Mouse (Mus musculus) heart, postnatal 0 days (tissue): Measurements from ENCODE around the gene Rad51d. TPM values are rescaled to one million over a fixed set of nuclear protein-coding genes. Genes with fewer than 3 reads are reported as not detected.

Experiments
- ATAC-seq: fragments of 200-750 bp; cut with Nextera tagmentation; 2 replicates; pipeline ENCODE4 v1.8.0; 2017; ENCODE audit warnings: low read depth, moderate number of reproducible peaks, moderate library complexity; ENCODE audit not compliant: insufficient read depth
- DNase-seq: peaks from one replicate; pipeline ENCODE4 v3.0.0-alpha.2; 2016; ENCODE audit warnings: low spot score
- H3K27ac ChIP-seq: fragments of 300-500 bp; sonication (generic); 2 replicates; pipeline ENCODE4 v1.5.1; 2014; ENCODE audit warnings: low read depth, mild to moderate bottlenecking
- H3K27me3 ChIP-seq: fragments of 300-500 bp; sonication (generic); 2 replicates; pipeline ENCODE4 v1.6.1; 2014; ENCODE audit warnings: low read length, mixed read lengths; ENCODE audit not compliant: control insufficient read depth, insufficient read depth
- H3K36me3 ChIP-seq: fragments of 300-500 bp; sonication (generic); replicated peaks from 2 replicates; pipeline ENCODE4 v1.6.1; 2014; ENCODE audit warnings: low read length, mixed read lengths; ENCODE audit not compliant: control insufficient read depth, insufficient read depth
- H3K4me1 ChIP-seq: fragments of 300-500 bp; sonication (generic); 2 replicates; pipeline ENCODE4 v1.6.1; 2014; ENCODE audit warnings: antibody characterized with exemption; ENCODE audit not compliant: control insufficient read depth, insufficient read depth
- H3K4me2 ChIP-seq: fragments of 300-500 bp; sonication (generic); 2 replicates; pipeline ENCODE4 v1.6.1; 2014; ENCODE audit warnings: low read depth, mild to moderate bottlenecking, low read length, moderate library complexity
- H3K4me3 ChIP-seq: fragments of 300-500 bp; sonication (generic); 2 replicates; pipeline ENCODE4 v1.5.1; 2014; ENCODE audit warnings: low read depth, low read length
- H3K9ac ChIP-seq: fragments of 300-500 bp; sonication (generic); replicated peaks from 2 replicates; pipeline ENCODE4 v1.6.1; 2014; ENCODE audit warnings: low read depth, low read length, mixed read lengths
- H3K9me3 ChIP-seq: fragments of 300-500 bp; sonication (generic); replicated peaks from 2 replicates; pipeline ENCODE4 v1.6.1; 2016; ENCODE audit warnings: low read length; ENCODE audit not compliant: control insufficient read depth
- CTCF ChIP-seq: IDR thresholded peaks from 2 replicates; pipeline ENCODE4 v1.5.1; 2016; ENCODE audit warnings: antibody characterized with exemption, control low read depth, low read depth
- EP300 ChIP-seq: IDR thresholded peaks from 2 replicates; pipeline ENCODE4 v1.6.1; 2016; ENCODE audit warnings: antibody characterized with exemption, low read depth
- WGBS: fragments of 180-500 bp; shearing (Covaris S2); extraction: QIAGEN DNeasy Blood & Tissue Kit; methylation state at CpG from one replicate; pipeline ENCODE4 v1.1.7; 2014; 5-methylcytosine and 5-hydroxymethylcytosine counted together
- polyA plus RNA-seq: library from polyadenylated mRNA; unstranded; fragments of >200 nt; fragmentation: Nextera tagmentation; extraction: Ambion mirVana; gene quantifications from 2 replicates; pipeline ENCODE4 v1.2.1, GENCODE M21; 2015
- total RNA-seq: library from RNA; depleted of rRNA; stranded (reverse); fragments of >200 nt; gene quantifications from 2 replicates; pipeline ENCODE4 v1.2.3, GENCODE M21; 2014; ENCODE audit warnings: low replicate concordance

Rad51d gene
- total and polyA plus RNA-seq, 2 experiments from 2014 or later: 9.9 to 10.8 TPM

GRCm38 (mm10) chr11:82889524-82890341 is 681 bp downstream of the Rad51d start:
- ATAC-seq: peak; percentile 42
- Histone ChIP-seq H3K4me3 (peak overlapping the region; percentile 61), H3K27me3 (no peaks in the 10 kb centered on the region), H3K36me3 (no peaks in the 10 kb centered on the region), H3K27ac (peak overlapping the region; percentile 17; the same call in 1 of the 2 replicates), H3K9ac (peak overlapping the region; percentile 56), H3K9me3 (no peaks in the 10 kb centered on the region), H3K4me1 (peaks cover 11% of the 10 kb centered on the region; the same call in 1 of the 2 replicates), H3K4me2 (peak overlapping the region; percentile 79)
- TF ChIP-seq EP300 (no peak), CTCF (no peak)
- 2% methylated on average over 30 of the region's 31 CpGs for WGBS
- DNase-seq: no peak

GRCm38 (mm10) chr11:82888491-82888946 is 1.9 kb downstream of the Rad51d start:
- H3K4me1 ChIP-seq: peaks cover 11% of the 10 kb centered on the region; the same call in 1 of the 2 replicates
- WGBS: 57% methylated on average over 10 of the region's 10 CpGs
- ATAC-seq: no peak
- no peaks in the 10 kb centered on the region for H3K36me3 ChIP-seq
- DNase-seq: no peak
- H3K4me2 ChIP-seq: peak overlapping the region; percentile 79; the same call in 1 of the 2 replicates
- no peaks in the 10 kb centered on the region for H3K27me3 ChIP-seq
- TF ChIP-seq CTCF (no peak), EP300 (no peak)
- no peaks in the 10 kb centered on the region for H3K9me3 ChIP-seq
- no peak overlapping the region for H3K4me3 ChIP-seq
- no peak overlapping the region for H3K9ac ChIP-seq
- H3K27ac ChIP-seq: no peak overlapping the region

GRCm38 (mm10) chr11:82886559-82886958 is 3.9 kb downstream of the Rad51d start:
- ATAC-seq (no peak), DNase-seq (no peak)
- H3K27me3 ChIP-seq: no peaks in the 10 kb centered on the region
- no peak overlapping the region for H3K4me3 ChIP-seq
- no peak overlapping the region for H3K4me2 ChIP-seq
- H3K36me3 ChIP-seq: peaks cover 13% of the 10 kb centered on the region
- WGBS: 77% methylated on average over 3 of the region's 3 CpGs
- H3K4me1 ChIP-seq: peaks cover 11% of the 10 kb centered on the region; the same call in 1 of the 2 replicates
- no peak overlapping the region for H3K27ac ChIP-seq
- no peaks in the 10 kb centered on the region for H3K9me3 ChIP-seq
- TF ChIP-seq CTCF (peak; percentile 45), EP300 (no peak)
- H3K9ac ChIP-seq: no peak overlapping the region

DNA sequence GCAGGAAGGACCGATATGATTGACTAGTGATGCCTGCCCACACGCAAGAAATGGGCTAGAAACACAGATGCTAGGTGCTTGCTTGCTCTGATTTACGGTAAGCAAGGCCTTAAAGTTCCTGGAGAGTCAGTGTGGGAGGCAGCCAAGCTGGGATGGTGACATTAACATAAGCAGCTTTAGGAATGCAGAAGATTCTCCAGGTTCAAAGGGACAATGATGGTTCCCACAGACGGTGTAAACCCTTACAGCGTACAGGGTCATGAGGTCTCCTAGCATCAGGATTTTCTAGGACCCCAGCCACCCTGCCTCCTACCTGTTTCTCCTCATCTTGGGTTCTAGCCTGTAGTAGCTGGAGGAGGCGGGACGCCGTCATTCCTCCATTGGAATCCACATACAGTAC is 7.2 kb downstream of the Rad51d start:
- Histone ChIP-seq H3K4me1 (no peaks in the 10 kb centered on the region), H3K4me3 (no peak overlapping the region), H3K9ac (no peak overlapping the region), H3K36me3 (peaks cover 27% of the 10 kb centered on the region), H3K27ac (no peak overlapping the region), H3K9me3 (no peaks in the 10 kb centered on the region), H3K4me2 (no peak overlapping the region), H3K27me3 (no peaks in the 10 kb centered on the region)
- DNase-seq (no peak), ATAC-seq (no peak)
- 71% methylated on average over 8 of the region's 8 CpGs for WGBS
- TF ChIP-seq CTCF: no peak
- TF ChIP-seq EP300: no peak

DNA sequence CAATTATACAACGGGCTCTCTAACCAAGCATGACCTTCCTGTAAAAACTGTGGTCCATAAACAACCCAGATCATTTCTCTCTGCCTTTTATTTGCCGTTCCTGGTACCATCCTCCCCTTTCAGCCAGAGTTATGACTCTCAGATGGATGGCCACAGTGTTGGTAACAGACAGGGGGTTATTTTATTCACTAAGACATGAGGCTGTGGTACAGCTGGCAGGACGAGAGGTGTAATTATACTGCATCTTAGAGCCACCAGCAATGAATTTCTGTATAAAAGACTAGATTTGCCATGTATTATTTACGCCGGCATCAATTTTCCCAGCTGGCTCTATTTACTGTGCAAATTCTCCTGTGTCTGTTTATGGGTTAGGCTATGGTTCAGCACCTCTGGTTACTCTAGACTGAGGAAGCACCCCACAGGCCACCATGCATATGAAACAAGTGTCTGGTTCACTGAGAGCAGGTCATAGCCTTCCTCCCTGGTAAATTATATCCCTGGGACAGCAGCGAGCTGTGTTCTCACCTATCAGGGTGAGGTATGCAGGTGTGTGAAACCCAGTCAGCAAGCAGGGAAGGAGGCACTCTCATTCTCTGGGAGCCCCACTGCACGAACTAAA is 12.6 kb downstream of the Rad51d start:
- Histone ChIP-seq H3K4me1 (no peaks in the 10 kb centered on the region), H3K36me3 (peaks cover 27% of the 10 kb centered on the region), H3K9ac (no peak overlapping the region), H3K27ac (no peak overlapping the region), H3K4me3 (no peak overlapping the region), H3K9me3 (no peaks in the 10 kb centered on the region), H3K27me3 (no peaks in the 10 kb centered on the region), H3K4me2 (no peak overlapping the region)
- ATAC-seq: no peak
- no peak for TF ChIP-seq CTCF
- TF ChIP-seq EP300: no peak
- DNase-seq: no peak
- 81% methylated on average over 7 of the region's 7 CpGs for WGBS
